Mouse (Mus musculus) gastrocnemius, postnatal 25 days (tissue): ENCODE measurements around the gene Fgfr2. TPM values are rescaled to one million over a fixed set of nuclear protein-coding genes. Genes with fewer than 3 reads are reported as not detected.

Experiments
- DNase-seq: peaks from one replicate; pipeline ENCODE4 v3.0.0; 2022
- total RNA-seq, 2 experiments: library from RNA; stranded (reverse); gene quantifications; 1 replicate in 1 of 2; 2 replicates in 1 of 2; pipeline ENCODE4 v1.2.3; 2021

Fgfr2 gene
- total RNA-seq, 2 experiments from 2014 or later = 0.33 to 0.96 TPM

DNA sequence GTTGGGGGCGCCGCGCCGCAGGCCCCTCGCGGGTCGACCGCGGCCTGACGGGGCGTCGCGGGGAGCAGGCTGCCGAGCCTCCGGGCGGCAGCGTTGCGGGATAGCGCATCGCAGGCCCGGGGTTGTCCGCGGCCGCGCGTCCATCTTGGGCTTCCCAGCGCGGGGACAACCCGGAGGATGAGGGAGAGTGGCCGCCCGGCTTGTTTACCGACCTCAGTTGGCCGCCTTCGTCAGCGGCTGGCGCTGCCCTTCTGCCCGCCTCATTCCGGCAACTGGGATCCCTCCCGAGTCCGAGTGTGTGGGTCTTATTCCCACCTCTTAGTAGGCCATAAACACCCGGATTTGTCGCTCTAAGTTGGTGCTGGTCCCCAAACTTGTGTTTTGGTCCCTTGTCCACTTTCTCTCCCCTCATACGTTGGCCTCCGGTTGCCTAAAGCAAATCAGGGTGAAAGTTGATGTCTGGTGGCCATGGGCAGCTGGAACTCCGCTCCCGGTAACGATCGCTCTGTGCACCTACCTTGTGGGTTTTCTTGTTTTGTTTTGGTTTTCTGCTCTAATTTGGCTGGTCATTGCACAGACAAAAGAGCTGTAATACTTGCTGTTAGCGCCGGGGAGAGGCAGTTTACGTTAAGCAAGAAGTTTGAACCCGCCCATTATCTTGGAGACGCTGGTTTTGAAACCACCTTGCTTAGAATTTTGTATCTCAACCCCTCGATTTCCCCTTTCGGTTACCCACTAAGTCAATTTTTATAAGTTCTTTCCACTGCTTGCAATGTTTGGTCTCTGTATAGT, 191.4 kb downstream of the Fgfr2 start:
- peak; percentile 44 for DNase-seq

DNA sequence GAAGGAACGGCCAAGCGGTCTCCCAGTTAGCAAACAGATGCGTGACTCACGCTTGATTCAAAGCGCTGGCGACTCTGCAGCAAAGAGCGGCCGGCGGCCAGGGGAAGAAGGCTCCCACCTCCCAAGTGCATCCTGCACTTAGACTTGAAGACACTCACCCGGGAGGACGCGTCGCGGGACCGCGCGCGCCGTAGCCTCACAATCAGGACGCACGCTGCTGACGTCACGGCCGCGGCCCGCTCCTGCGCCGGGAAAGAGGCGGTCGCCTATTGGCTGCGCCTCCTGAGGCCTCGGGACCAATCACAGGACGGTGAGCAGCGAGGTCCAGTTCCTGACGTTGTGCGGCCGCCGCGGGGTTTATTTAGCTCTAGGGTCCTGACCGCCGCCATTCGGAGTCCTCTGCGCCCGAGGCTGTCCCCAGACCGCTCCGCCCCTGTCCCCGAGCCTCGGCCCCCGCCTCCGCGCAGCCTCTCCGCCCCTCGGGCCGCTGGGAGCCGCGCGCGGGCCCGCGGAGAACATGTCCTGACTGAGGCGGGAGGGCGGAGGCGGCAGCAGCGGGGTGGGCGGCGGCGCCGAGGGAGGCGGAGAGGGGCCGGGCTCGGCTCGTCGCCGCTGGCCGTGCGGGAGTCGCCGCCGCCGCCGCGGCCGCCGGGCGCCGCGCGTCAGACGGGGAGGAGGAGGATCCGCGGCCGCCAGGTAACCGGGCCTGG, 192.1 kb downstream of the Fgfr2 start, which contains the start of gene Zranb1:
Zranb1 (plus strand) TSS at position 293 of the 710 bp plus-strand sequence.
- peak; percentile 98 for DNase-seq

DNA sequence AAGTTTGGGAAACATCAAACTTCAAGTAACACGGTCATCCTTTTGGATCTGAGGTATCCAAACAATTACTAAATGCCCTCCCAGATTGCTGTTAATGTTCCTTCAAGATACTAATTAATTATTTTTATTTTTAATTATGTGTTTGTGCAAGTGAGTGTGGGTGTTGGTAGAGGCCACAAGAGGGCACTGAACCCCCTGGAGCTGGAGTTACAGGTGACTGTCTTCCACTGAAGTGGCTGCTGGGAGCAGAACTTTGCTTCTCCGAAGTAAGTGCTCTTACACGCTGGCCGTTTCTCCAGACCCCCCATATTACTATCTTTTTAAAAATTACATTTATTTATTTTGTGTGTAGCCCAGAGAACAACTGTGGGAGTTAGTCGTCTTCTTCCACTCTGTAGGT, 193.1 kb downstream of the Fgfr2 start:
- DNase-seq = no peak

DNA sequence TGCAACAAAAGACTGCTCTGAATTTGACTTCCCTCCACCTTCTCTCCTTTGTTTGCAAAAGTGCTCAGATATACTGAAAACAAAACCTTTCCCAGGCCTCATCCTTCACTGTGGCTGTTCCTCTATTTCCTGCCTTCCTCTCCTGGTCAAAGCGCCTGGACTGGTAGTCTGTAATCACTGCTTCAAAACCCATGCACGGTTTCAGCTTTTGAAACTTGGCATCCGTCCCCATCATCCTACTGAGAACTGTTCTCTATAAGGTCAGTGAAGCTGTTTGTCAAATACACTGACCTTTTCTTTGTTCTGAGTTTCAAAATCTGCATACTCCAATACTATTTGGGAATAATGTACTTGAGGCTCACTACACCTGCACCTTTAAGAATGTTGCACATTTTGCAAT, 195.9 kb downstream of the Fgfr2 start:
- no peak for DNase-seq

DNA sequence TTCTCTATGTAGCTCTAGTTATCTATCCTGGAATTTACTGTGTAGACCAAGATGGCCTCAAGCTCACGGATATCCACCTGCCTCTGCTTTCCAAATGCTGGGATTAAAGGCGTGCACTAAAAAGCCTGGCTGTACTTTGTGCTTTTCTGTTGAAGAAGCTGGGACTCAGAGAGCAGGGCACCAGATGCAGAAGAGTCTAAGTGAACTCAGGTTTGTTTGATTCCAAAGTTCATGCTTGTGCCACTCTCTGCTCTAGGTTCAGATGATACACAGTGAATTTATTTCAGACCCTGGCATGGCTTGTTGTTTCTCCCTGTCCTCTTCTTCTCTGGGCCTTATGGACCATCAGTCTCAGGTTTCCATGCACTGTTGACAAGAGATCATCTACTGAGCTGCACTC, 197.9 kb downstream of the Fgfr2 start:
- DNase-seq = no peak

DNA sequence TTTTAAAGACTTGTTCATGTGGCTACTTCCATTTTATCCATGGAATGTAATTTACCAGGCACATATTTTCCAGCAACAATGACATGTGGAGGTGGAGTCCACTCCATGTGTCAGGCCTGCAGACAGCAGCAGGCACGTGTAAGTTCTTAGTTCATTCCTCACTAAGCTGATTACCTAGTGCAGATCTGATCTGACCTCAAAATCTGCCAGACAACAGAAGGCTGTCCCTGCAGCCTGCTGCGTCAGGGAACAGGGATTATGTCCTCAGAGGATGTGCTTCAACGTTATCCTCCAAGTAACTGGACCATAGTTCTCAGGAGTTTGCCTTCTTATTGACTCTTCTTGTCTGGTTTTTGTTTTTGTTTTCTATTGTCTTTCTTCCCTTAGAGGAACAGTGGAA, 201.2 kb downstream of the Fgfr2 start:
- no peak for DNase-seq

DNA sequence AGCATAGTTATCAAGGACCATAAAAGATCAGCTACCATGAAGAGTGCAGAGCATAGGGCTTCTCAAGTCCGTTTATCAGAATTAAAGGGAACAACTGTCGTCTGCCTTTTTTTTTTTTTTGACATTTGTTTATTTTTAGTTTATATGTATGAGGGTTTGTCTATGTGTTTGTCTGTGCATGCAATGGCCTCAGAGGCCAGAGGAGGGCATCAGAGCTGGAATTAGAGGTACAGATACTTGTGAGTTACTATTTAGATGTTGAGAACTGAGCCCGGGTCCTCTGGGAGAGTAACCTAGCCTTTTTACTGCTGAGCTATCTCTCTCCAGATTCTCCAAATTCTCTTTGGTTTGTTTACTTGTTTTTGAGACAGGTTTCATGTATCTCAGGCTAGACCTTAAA, 219.4 kb downstream of the Fgfr2 start:
- no peak for DNase-seq

DNA sequence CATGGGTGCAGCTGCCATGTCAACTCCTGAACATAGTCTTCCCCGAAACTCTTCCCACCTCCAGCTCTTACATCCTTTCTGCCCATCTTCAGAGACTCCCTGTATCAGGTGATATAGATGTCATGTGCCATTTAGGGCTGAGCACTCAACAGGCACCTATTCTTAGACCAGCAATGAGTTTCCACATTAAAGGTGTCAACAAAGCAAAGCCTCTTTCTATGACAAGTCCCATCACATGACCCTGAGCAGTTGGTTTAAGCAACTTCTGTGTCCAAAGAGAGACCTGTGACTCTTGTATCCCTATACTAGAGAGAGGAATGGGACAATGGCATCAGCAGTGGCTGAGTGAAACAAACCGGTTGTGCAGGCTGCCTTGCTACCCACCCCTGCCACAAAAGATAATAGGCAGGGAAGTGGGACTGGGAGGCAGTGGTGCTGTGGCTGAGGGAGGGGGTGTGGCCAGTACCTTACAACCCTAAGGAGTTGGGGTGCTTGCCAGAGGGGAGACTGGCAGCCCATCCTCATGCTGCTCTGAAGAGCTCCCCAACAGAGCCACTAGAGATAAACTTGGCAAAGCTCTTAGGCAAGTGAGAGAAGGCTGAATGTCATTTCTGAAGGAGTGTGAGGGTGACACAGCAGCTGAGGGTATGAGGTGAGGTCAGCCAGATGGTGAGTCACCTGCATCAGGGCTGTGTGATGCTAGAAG, 222.2 kb downstream of the Fgfr2 start:
- no peak for DNase-seq

DNA sequence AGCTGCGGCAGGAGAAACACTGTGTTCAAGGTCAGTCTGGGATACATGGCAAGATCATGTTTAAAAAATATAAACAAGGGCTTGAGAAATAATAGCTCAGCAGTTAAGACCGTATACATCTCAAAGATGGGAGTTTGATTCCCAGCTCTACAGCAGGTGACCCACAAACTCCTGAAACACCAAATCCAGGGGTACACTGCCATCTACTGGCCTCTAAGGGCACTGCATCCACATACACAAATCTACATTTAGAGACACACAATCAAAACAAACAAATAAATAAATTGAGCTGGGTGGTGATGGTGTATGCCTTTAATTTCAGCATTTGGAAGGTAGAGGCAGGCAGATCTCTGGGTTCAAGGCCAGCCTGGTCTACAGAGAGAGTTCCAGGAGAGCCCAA, 224.9 kb downstream of the Fgfr2 start:
- no peak for DNase-seq

DNA sequence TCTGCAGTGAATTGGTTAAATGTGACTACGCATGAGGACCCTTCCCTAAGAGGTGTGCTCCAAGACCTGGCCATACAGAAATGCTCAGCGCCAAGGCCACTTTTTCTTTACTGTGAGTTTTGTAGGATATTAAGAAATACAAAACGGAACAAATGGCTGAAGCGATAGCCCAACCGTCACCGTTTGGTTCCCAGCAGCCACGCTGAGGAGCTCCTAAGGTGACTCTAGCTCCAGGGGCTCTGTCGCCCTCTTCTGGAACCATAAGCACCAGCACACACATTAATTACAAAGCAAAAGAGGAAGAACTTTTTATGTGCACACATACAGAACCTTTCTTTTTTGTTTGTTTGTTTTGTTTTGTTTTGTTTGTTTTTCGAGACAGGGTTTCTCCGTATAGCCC, 225.9 kb downstream of the Fgfr2 start:
- DNase-seq = no peak

DNA sequence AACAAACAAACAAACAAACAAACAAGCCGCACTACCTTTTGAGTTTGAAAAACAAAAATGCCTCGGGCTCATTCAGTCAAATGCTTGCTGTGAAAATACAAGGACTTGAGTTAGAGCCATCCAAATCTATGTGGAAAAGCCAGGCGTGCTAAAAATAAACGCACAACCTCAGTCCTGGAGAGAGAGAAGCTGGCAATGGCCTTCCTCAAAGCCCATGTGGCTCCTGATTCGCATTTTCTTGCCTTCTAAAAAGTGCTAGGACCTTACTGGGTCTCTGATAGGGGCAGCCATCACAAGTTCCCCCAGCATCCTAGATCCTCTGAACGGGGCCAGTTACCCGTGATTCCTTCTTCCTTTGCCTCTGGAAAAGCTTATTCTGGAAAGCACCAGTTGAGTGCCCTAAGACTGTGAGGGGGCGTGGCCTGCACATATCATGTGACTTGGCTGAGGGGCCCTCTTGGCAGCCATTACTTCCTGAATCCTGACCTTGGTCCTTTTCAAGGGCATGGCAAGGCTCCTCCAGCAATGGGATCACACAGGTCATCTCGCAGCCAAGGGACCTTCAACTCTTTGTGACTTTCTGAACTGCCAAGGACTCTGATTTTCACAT, 226.8 kb downstream of the Fgfr2 start:
- no peak for DNase-seq

DNA sequence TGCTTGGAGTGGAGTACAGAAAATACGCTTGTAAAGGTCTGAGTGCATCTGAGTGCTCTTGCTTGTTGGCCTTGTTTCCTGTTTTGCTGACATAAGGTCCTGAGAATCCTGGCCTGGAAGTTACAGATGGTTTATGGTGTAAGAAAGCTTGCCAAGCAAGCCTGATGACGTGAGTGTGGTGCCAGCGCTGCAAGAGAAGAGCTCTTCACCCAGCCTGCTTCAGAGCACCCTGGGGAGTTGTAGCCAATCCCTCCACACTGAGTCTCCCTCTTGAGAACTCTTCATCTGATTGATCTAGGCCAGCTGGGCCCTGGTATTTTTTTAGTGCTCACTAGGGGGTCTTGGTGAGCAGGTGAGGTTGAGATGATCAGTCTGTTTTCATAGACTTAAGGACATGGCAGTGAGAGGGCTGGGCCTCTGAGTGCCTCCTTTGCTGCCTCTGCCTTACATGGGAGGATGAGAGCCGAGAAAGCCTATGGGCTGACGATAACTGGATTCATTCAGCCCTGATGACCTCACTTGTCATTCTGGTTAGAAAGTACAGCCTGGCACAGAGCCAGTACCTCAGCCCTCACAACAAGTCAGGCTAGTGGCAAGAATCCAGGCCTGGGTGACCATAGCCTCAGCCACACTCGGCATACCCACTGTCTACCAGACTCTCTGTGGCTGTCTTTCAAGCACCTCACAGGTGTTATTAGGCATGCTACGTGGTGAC, 228.2 kb downstream of the Fgfr2 start:
- peak; percentile 45 for DNase-seq

DNA sequence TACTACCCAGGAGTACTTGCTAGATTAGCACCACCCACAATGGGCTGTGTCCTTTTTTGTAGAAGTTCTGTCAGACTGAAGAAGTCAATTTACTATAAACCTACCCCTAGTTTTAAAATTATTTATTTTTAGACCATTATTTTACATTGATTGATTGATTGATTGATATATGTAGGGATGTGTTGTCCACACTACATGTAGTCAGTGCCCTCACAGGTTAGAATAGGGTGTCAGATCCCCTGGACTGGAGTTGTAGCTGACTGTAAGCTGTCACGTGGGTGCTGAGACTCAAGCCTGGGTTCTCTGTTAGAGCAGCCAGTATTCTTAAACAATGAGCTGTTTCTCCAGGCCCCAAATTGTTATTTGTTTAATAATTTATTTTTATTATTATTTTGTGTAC, 229.8 kb downstream of the Fgfr2 start:
- DNase-seq = no peak

DNA sequence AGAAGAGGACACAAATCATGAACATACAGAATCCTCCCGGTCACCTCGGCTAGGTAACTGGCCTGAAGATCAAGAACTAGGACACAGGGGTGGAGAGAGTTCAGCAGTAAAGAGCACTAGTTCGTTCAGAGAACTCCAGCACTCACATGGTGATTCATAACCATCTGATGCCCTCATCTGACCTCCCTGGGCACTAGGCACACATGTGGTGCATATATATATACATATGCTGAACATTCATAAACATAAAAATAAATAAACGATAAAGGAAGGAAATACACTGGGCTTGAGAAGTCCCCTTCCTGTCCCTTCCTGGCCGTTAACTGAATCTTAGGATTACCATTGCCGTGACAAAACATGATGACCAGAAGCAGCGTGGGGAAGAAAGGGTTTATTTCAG, 230.3 kb downstream of the Fgfr2 start:
- DNase-seq = no peak

DNA sequence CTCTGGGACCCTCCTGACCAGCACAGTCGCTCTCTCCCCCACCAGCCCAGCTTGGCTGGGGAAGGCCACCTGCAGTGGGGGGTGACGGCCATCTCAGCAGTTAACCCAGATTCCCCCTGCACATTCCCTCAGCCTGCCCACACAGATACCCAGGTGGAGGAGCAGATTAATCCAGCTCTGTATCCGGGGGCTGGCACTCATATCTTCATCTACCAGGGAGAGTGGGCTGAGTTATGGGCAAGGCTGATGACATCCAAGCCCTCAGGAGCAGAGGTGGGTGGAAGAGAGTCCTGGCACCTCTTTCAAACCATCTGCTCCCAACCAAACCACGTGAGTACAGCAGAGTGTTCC, 230.9 kb downstream of the Fgfr2 start:
- DNase-seq = no peak

DNA sequence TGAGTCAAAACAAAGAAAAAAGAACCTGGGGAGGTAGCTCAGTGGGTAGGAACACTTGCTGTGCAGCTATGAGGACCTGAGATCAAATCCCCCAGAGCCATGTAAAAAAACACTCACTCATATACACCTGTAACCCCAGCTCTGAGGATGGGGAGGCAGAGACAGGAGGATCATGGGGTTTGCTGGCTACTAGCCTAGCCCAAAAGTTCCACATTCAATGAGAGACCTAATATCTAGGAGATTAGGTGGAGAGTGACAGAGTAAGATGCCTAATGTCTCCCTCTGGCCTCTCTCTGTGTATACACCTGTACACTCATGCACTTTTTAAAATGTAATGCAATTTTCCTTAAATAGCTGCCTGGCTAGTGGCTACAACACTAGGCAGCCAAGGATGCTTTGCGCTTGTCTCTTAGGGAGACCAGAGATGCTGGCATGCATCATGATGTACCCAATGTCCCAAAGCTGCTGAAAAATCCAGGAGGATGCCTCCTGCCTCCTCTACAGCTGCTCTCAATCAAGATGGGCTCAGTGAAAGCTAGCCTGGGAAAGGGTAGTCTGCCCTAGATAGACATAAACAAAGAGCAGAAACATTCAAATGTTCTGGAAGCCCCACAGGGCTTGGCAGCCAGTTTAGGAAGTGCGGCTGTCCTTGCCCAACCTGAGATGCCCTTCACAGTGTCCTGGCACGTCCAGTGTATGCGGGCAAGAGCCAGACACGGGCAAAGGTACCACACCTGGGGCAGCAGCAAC, 231.4 kb downstream of the Fgfr2 start:
- DNase-seq = no peak

DNA sequence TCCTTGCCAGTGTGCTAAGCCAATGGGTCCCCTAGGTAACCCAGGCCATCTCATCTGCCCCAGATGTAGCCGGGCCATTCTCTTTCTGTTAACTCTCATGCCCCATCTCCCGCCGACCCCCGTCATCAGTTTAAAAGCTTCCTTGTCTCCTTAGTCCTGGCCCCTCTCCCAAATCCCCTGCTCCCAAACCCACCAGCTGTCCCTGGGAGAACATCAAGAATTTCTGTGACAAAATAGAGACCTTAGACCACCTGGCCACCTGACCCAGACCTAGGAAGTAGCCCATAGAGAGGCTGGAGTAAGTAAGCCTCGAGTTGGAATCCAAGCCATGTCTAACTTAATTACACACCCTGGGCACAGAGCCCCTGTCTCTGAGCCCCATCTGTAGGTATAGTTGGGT, 232.9 kb downstream of the Fgfr2 start:
- no peak for DNase-seq

DNA sequence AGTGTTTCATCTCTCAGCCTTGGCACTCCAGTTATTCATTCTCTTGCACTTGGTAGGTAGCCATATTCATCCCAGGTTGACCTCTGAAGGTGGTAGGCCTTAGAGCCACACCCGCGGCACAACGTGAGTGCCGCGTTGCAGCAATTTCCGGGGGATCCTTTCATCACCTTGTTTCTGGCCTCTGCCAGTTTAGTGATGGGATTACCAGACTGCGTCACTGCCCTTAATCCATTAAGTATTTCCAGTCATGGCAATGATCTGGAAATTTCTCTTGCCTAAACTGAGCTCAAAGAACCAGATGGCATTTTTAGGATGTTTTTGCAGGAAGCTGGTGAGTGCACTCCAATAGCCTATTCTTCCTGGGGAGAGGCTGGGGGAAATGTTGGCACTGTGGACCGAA, 233.5 kb downstream of the Fgfr2 start:
- no peak for DNase-seq

DNA sequence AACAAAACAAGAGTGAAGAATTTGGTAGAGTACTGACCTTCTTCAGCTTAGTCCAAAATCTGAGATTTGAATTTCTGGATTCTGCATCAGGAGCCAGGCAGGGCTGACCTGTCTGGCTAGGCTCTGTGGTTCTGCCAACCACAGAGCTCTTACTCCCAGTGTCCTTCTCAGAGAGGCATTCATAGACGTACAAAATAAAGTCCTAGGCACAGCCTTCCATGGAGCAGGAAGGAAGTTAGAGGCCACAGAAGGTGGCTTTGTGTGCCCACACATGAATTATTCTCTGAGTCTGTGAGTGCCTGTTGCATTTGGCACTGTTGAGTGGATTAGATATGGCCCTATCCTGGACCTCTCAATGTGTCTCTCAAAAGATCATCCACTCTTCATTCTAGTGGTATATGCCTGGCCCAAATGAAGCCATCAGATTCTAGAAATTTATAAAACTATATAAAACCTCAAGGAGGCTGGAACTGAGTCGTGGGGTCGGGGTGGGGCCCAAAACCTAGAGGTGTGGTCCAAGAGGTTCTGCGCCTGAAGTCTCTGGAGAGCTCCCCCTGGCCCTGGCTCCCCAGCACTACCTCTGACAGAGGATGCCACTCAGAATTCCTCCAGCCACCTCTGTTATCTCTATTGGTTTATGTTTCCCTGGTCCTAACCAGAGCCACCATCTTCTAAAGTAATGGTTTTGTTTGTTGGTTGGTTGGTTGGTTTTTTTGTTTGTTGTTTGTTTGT, 234.5 kb downstream of the Fgfr2 start:
- DNase-seq = no peak

DNA sequence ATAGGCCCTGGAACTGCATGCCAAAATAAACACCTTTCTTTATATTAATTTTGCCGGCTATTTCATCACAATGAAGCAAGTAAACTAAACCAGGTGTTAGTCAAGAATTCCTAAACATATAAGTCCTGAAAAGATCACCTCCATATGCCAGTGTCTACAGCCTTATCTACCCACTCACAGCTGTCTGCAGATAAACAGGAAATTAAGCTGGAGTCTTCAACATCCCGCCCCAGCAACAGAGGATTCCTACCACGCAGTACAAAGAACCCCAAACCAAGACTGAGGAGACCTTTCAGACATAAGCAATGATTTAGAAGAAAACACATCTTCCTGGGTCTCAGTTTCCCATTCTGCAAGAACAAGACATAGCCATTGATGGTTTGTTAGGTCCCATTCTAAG, 235.1 kb downstream of the Fgfr2 start:
- no peak for DNase-seq
